Mouse (Mus musculus): ENCODE results near the gene Pgbd5. TPM values are rescaled to one million over a fixed set of nuclear protein-coding genes. Genes with fewer than 3 reads are reported as not detected.

Pgbd5 gene
- polyA plus RNA-seq, 1 experiment from 2014 or later = 2.1 TPM

DNA sequence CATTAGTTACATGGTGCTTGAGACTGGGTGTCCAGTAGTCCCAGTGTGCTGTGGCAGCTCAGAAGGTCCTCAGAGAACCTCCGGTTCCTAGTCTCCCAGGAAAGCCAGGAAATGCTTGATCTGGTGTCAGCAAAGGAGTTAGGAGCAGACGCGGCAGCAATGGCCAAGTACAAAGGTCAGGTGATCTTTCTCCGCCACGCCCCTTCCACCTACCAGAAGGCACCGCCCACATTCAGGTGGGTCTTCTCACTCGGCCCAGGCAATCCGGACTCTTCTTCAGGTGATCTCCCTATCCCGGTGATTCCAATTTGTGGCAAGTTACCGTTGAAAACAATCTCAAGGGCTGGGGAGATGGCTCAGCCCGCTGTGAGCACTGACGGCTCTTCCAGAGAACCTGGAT lies 20.2 kb upstream of the Pgbd5 start:
- Histone ChIP-seq H3K27ac (replicated peaks) (no peak overlapping the region), H3K27me3 (peaks cover 10% of the 10 kb centered on the region; the same call in 1 of the 2 replicates), H3K9me3 (replicated peaks) (no peaks in the 10 kb centered on the region), H3K4me2 (replicated peaks) (no peak overlapping the region), H3K4me3 (replicated peaks) (no peak overlapping the region), H3K9ac (no peak overlapping the region), H3K4me1 (no peaks in the 10 kb centered on the region), H3K36me3 (no peaks in the 10 kb centered on the region)
- WGBS = 27% methylated on average over 12 of the region's 12 CpGs
- no peak for ATAC-seq (ENCODE audit: insufficient number of reproducible peaks, low FRiP score, low TSS enrichment, low read depth)

DNA sequence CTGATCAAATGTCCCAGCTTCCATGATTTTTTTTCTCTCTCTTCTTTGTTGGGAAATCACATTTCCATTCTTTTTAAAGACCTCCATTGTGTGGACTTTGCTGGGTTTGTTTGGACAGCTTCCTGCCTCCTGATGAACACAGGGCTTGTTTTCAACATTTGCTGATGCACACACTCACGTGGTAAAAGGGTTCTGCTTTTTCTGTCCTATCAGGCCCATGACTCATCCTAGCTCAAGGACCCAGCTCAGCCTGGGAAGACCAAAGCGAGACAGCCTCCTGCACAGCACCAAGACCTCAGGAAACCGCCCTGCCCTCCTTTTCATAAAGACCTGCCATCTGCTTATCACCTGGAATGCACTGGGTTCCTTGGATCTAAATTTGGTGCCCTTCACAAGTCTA lies 15.9 kb upstream of the Pgbd5 start:
- Histone ChIP-seq H3K36me3 (no peaks in the 10 kb centered on the region), H3K9ac (no peak overlapping the region), H3K27me3 (peaks cover 4% of the 10 kb centered on the region; the same call in 1 of the 2 replicates), H3K4me3 (replicated peaks) (no peak overlapping the region), H3K27ac (replicated peaks) (no peak overlapping the region), H3K4me1 (no peaks in the 10 kb centered on the region), H3K4me2 (replicated peaks) (no peak overlapping the region), H3K9me3 (replicated peaks) (0 out of 2 replicates have a peak, but pooled peaks cover 1% of the 10 kb centered on the region)
- no peak for ATAC-seq (ENCODE audit: insufficient number of reproducible peaks, low FRiP score, low TSS enrichment, low read depth)
- 37% methylated on average over 3 of the region's 3 CpGs for WGBS

DNA sequence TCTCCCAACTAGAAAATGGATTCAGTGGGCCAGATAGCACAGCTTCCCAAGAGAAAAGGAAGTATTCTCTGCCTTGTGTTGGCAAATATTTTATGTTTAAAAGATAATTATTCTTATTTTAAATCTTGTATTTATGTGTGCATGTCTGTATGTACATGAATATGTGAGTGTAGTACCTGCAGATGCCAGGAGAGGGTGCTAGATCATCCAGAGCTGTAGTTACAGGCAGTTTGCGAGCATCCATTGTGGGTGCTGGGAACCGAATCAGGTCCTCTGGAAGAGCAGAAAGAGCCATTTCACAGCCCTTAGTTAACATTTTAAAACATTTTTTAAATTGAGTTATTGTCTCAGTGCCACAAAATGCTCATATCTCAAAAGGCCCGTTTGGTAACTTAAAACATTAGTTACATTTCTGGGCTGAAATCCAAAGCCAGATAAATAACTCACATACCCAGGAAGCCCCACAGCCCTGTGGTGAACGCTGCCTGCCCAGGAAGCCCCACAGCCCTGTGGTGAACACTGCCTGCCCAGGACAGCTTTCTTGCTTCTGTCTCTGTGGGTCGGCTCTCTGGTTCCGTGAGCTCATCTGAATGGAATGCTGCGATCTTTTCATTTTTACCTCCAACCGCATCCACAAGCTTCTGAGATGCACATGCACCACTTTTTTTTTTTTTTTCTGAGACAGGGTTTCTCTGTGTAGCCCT lies 10.9 kb upstream of the Pgbd5 start:
- no peak for ATAC-seq (ENCODE audit: insufficient number of reproducible peaks, low FRiP score, low TSS enrichment, low read depth)
- no peak overlapping the region for H3K4me3 ChIP-seq (replicated peaks)
- H3K27ac ChIP-seq (replicated peaks) = no peak overlapping the region
- 77% methylated on average over 8 of the region's 8 CpGs for WGBS
- H3K9me3 ChIP-seq (replicated peaks) = 0 out of 2 replicates have a peak, but pooled peaks cover 4% of the 10 kb centered on the region
- H3K4me1 ChIP-seq = no peaks in the 10 kb centered on the region
- no peaks in the 10 kb centered on the region for H3K27me3 ChIP-seq
- H3K36me3 ChIP-seq = no peaks in the 10 kb centered on the region
- H3K4me2 ChIP-seq (replicated peaks) = no peak overlapping the region
- no peak overlapping the region for H3K9ac ChIP-seq

DNA sequence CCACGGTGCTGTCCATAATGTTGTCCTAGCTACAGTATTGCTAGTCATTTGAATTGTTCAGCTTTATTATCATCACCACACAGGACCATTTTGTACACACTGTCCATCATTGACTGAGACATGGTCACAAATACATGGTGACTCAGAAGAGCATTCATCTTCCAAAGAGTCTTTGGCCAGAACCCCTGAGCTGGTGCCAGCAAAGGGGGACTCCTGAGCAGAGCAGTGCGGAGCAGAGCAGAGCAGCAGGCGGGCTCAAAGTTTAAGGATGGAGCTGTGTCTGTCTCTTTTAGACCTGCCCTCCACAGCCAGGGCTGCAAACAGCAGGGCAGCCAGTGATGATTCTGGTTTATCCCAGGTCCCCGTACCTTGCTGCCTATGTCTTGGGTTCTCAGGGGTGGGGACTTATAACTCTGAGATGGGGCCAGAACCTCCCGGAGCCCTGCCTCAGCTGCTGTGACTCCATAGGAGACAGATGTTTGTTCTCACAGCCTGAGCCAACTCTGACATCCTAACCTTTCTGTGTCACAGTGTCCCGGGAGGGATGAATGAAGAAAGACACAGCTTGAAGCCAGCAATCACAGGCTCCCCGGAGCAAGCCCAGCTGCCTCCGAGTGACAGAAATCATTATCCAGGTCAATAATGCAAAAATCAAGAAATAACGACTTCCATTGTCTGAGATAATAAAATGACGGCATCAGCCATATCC lies 9.7 kb upstream of the Pgbd5 start:
- 59% methylated on average over 10 of the region's 10 CpGs for WGBS

DNA sequence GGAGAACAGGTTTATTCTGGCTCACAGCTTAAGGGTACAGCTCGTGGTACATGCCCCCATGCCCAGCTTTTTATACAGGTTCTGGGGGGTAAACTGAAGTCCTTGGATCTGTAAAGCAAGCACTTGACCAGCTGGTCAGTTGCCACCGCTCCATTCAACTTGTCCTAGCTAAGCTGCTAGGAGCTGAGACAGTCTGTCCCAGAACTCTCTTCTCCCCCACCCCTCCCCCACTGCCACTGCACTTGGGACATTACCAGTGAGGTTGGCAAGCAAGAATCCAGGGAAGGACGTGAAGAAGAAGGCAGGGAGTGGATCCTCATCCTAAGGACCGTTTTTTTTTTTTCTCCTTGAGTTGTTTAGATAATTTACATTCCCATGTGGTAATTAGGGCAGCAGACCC lies 2.7 kb downstream of the Pgbd5 start:
- WGBS = 18% methylated on average over 4 of the region's 4 CpGs
- H3K4me1 ChIP-seq = peaks cover 10% of the 10 kb centered on the region
- H3K4me2 ChIP-seq (replicated peaks) = no peak overlapping the region
- no peak for ATAC-seq (ENCODE audit: insufficient number of reproducible peaks, low FRiP score, low TSS enrichment, low read depth)
- H3K9me3 ChIP-seq (replicated peaks) = no peaks in the 10 kb centered on the region
- peaks cover 22% of the 10 kb centered on the region for H3K27me3 ChIP-seq
- H3K27ac ChIP-seq (replicated peaks) = no peak overlapping the region
- no peak overlapping the region for H3K4me3 ChIP-seq (replicated peaks)
- H3K36me3 ChIP-seq = no peaks in the 10 kb centered on the region
- no peak overlapping the region for H3K9ac ChIP-seq

More for the DNA sequence above, 9.7 kb upstream of the Pgbd5 start:
- no peak overlapping the region for H3K4me3 ChIP-seq (replicated peaks)
- 0 out of 2 replicates have a peak, but pooled peaks cover 4% of the 10 kb centered on the region for H3K9me3 ChIP-seq (replicated peaks)
- H3K36me3 ChIP-seq = no peaks in the 10 kb centered on the region
- no peaks in the 10 kb centered on the region for H3K27me3 ChIP-seq
- no peak overlapping the region for H3K9ac ChIP-seq
- ATAC-seq (ENCODE audit: insufficient number of reproducible peaks, low FRiP score, low TSS enrichment, low read depth) = no peak
- H3K4me2 ChIP-seq (replicated peaks) = no peak overlapping the region
- no peaks in the 10 kb centered on the region for H3K4me1 ChIP-seq
- H3K27ac ChIP-seq (replicated peaks) = no peak overlapping the region

DNA sequence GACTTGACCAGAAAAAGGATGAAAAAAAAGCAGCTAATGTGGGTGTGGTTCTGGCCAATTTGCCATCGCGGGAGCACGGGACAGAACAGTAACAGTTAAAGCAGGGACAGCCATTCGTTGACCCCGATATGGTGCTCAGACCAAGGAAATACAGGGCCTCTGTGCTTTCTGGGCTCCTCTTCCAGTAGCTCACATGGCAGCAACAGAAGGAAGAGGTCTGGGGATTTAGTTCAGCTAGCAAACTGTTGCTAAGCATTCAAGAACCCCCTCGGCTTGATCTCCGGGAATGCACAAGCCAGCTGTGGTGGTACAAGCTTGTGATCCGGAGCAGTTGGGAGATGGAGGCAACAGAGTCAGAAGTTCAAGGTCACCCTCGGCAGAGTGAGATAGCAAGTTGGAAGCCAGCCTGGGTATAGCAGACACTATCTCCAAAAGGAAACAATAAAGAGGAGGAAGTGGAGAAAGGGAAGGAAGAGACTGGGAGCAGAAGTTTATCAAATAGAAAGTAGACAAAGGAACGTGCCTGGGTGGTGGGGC lies 3.7 kb downstream of the Pgbd5 start:
- Histone ChIP-seq H3K27me3 (peaks cover 28% of the 10 kb centered on the region), H3K9ac (no peak overlapping the region), H3K36me3 (no peaks in the 10 kb centered on the region), H3K4me1 (peaks cover 10% of the 10 kb centered on the region), H3K4me2 (replicated peaks) (no peak overlapping the region), H3K27ac (replicated peaks) (no peak overlapping the region), H3K9me3 (replicated peaks) (no peaks in the 10 kb centered on the region), H3K4me3 (replicated peaks) (no peak overlapping the region)
- ATAC-seq (ENCODE audit: insufficient number of reproducible peaks, low FRiP score, low TSS enrichment, low read depth) = no peak
- WGBS = 59% methylated on average over 10 of the region's 10 CpGs

DNA sequence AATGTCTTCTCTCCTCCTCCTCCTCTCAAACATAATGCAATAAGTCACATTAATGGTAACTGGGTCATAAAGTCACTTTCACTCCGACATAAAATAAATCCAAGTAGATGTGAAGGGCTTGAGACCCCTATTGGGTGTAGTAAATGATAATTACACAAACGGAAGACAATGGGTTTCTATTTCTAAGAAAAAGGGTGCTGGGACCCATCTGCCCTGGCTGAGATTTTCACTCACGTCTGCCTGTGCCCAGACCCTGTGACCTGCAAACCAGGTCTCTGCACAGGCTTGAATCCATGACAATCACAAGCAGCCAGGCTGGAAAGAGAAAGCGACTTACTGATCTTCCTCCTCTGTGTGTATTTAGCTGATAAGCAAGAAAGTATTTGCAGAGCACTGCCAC lies 4.3 kb downstream of the Pgbd5 start:
- Histone ChIP-seq H3K27ac (replicated peaks) (no peak overlapping the region), H3K4me3 (replicated peaks) (no peak overlapping the region), H3K4me2 (replicated peaks) (no peak overlapping the region), H3K4me1 (peaks cover 10% of the 10 kb centered on the region), H3K36me3 (no peaks in the 10 kb centered on the region), H3K9ac (no peak overlapping the region), H3K27me3 (peaks cover 28% of the 10 kb centered on the region), H3K9me3 (replicated peaks) (no peaks in the 10 kb centered on the region)
- no peak for ATAC-seq (ENCODE audit: insufficient number of reproducible peaks, low FRiP score, low TSS enrichment, low read depth)
- 58% methylated on average over 4 of the region's 4 CpGs for WGBS

DNA sequence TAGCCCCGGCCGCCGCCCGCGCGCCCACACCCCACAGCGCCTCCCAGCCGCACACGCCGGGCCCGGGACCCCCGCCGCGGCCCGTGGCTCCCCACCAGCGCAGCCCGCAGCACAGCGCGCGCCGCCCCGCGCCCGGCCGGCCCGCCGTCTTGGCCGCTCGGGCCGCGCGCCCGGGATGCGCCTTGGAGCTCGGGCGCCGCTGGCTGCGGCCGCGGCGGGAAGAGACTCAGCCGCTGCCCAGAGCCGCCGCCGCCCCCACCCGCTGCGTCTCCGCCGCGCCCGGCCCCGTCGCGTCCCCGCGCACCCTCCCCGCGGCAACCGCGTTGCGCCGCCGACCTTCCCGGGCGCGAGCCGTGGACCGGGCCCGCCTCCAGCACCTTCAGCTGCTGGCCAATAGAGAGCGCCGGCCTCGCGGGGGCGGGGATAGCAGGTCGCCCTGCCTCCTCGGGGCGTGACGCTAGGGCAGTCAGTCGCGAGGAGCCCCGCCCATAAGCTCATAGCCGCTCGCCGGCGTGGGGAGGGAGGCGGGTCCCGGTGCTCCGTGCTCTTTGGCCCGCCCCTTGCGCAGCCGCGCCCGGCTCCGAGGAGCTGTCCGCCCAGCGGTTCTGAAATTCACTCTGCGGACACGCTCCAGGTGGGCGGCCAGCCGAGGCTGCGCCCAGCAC lies 5.2 kb downstream of the Pgbd5 start:
- Histone ChIP-seq H3K4me3 (replicated peaks) (peak overlapping the region; percentile 65), H3K4me2 (replicated peaks) (peak overlapping the region; percentile 100), H3K4me1 (peaks cover 17% of the 10 kb centered on the region), H3K27ac (replicated peaks) (no peak overlapping the region), H3K9me3 (replicated peaks) (no peaks in the 10 kb centered on the region), H3K36me3 (no peaks in the 10 kb centered on the region), H3K27me3 (peaks cover 28% of the 10 kb centered on the region), H3K9ac (peak overlapping the region; percentile 39)
- ATAC-seq (ENCODE audit: insufficient number of reproducible peaks, low FRiP score, low TSS enrichment, low read depth) = peak; percentile 99
- WGBS = under 1% methylated on average over 86 of the region's 101 CpGs

DNA sequence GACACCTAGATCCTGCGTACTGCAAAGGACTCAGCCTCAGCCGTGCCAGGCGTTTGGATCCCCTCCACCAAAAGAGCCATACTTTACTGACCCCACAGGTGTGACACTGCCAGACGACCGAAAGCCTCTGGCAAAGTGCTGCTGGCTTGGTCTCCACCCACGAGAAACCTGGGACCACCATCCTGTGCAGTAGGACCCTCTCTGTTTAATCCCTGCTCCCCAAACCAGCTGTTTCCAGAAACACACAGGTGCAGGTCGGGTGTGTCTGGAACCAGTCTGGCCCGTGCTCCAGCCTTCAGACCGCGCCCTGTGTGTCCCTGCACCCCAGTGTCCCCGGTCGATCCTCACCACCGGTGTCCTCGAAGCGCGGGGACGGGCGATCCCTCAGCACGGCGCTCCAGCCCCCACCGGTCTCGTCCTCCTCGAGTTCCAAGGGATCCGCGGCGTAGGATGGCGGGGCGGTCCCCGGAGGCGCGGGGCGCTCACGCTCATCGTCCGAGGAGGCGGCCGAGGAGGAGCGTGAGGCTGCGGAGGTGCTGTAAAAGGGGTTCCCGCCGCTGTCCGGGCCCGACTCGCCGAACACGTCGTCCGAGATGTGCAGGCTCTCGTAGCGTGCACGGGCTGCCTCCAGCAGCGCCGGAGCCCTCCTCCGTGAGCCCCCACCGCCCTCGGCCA lies 5.9 kb downstream of the Pgbd5 start:
- Histone ChIP-seq H3K9me3 (replicated peaks) (no peaks in the 10 kb centered on the region), H3K27me3 (peaks cover 28% of the 10 kb centered on the region), H3K36me3 (no peaks in the 10 kb centered on the region), H3K27ac (replicated peaks) (no peak overlapping the region), H3K4me1 (peaks cover 19% of the 10 kb centered on the region), H3K4me3 (replicated peaks) (peak overlapping the region; percentile 65), H3K9ac (peak overlapping the region; percentile 39), H3K4me2 (replicated peaks) (peak overlapping the region; percentile 100)
- no peak; the same call in 1 of the 2 replicates for ATAC-seq (ENCODE audit: insufficient number of reproducible peaks, low FRiP score, low TSS enrichment, low read depth)
- under 1% methylated on average over 51 of the region's 56 CpGs for WGBS

DNA sequence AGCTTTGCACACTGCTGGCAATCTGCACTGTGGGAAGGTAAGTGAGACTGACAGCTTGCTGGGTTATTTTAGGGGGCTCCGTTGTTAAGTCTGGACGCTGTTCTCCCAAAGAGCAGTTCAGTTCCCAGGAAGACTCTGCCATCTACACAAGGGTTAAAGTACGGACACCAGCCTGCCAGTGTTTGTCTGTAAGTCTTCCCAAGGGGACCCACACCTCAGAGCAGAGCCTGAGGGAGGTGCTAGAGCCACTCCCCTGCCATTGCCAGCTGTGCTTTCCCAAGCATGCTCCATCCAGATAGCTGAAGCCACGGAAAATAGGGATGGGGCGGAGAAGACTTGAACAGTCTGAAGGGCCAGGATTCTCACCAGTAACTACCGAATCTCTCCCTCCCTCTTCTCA lies 8.6 kb downstream of the Pgbd5 start:
- Histone ChIP-seq H3K4me2 (replicated peaks) (no peak overlapping the region), H3K36me3 (no peaks in the 10 kb centered on the region), H3K4me1 (peaks cover 19% of the 10 kb centered on the region), H3K9ac (no peak overlapping the region), H3K27ac (replicated peaks) (no peak overlapping the region), H3K4me3 (replicated peaks) (no peak overlapping the region), H3K27me3 (peaks cover 28% of the 10 kb centered on the region), H3K9me3 (replicated peaks) (no peaks in the 10 kb centered on the region)
- WGBS = 48% methylated on average over 6 of the region's 6 CpGs
- ATAC-seq (ENCODE audit: insufficient number of reproducible peaks, low FRiP score, low TSS enrichment, low read depth) = no peak

DNA sequence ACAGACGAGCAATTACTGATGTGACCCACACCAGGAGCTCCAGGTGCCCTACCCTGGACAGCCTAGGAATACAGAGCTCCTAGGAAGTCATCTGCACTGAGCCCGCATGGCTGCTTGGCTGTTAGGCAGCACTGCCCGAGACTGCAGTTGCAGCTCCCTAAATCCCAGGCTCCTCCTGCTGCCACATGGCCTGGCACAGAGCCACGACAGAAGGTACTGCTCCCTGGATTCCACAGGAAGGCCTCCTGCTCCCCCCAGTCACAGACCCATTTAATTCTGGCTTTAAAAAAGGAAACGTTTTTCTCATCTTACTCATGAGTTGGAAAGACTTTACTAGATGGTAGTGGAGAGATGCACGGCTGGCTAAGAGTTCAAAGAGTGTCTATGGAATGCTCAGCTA lies 10.0 kb downstream of the Pgbd5 start:
- Histone ChIP-seq H3K27me3 (peaks cover 28% of the 10 kb centered on the region), H3K4me1 (peaks cover 19% of the 10 kb centered on the region), H3K4me2 (replicated peaks) (no peak overlapping the region), H3K4me3 (replicated peaks) (no peak overlapping the region), H3K36me3 (no peaks in the 10 kb centered on the region), H3K9me3 (replicated peaks) (no peaks in the 10 kb centered on the region), H3K27ac (replicated peaks) (no peak overlapping the region), H3K9ac (no peak overlapping the region)
- WGBS = 36% methylated on average over 6 of the region's 6 CpGs
- ATAC-seq (ENCODE audit: insufficient number of reproducible peaks, low FRiP score, low TSS enrichment, low read depth) = no peak
